Mouse (Mus musculus) neural tube, embryonic 13.5 days (tissue): Measurements from ENCODE around the gene BC029722. TPM values are rescaled to one million over a fixed set of nuclear protein-coding genes. Genes with fewer than 3 reads are reported as not detected.

ENCODE experiments used
- ATAC-seq: fragments of 200-750 bp; cut with Nextera tagmentation; 2 replicates; pipeline ENCODE4 v1.8.0; 2017; ENCODE audit warnings: low read depth, mild to moderate bottlenecking, moderate TSS enrichment, moderate library complexity
- H3K27ac ChIP-seq: fragments of 300-500 bp; sonication (generic); replicated peaks from 2 replicates; pipeline ENCODE4 v1.5.1; 2015; ENCODE audit warnings: moderate library complexity, mild to moderate bottlenecking, inconsistent platforms
- H3K27me3 ChIP-seq: fragments of 300-500 bp; sonication (generic); 2 replicates; pipeline ENCODE4 v1.6.1; 2015; ENCODE audit warnings: mild to moderate bottlenecking, inconsistent platforms
- H3K36me3 ChIP-seq: fragments of 300-500 bp; sonication (generic); 2 replicates; pipeline ENCODE4 v1.6.1; 2015; ENCODE audit warnings: mild to moderate bottlenecking, inconsistent platforms
- H3K4me1 ChIP-seq: fragments of 300-500 bp; sonication (generic); replicated peaks from 2 replicates; pipeline ENCODE4 v1.6.1; 2015; ENCODE audit warnings: inconsistent platforms
- H3K4me2 ChIP-seq: fragments of 300-500 bp; sonication (generic); 2 replicates; pipeline ENCODE4 v1.6.1; 2015; ENCODE audit warnings: inconsistent platforms, mild to moderate bottlenecking, moderate library complexity
- H3K4me3 ChIP-seq: fragments of 300-500 bp; sonication (generic); 2 replicates; pipeline ENCODE4 v1.5.1; 2015; ENCODE audit warnings: mild to moderate bottlenecking, inconsistent platforms
- H3K9ac ChIP-seq: fragments of 300-500 bp; sonication (generic); 2 replicates; pipeline ENCODE4 v1.6.1; 2015; ENCODE audit warnings: moderate library complexity, mild to moderate bottlenecking, inconsistent platforms
- H3K9me3 ChIP-seq: fragments of 300-500 bp; sonication (generic); 2 replicates; pipeline ENCODE4 v1.6.1; 2016; ENCODE audit warnings: inconsistent platforms
- WGBS: fragments of 180-500 bp; shearing (Covaris S2); methylation state at CpG from one replicate; pipeline ENCODE4 v1.1.7; 2015; 5-methylcytosine and 5-hydroxymethylcytosine counted together
- polyA plus RNA-seq: library from polyadenylated mRNA; unstranded; fragments of >200 nt; fragmentation: Nextera tagmentation; extraction: Ambion mirVana; gene quantifications from 2 replicates; pipeline ENCODE4 v1.2.1, GENCODE M21; 2015

Gene BC029722
- 24.1 and 28.7 TPM in 2 replicates for polyA plus RNA-seq

- Histone ChIP-seq H3K4me3 (peak within 1 kb of the TSS; percentile 56), H3K27me3 (no peaks in the 10 kb centered on the region), H3K4me1 (peaks cover 35% of the 10 kb centered on the region), H3K9me3 (no peaks in the 10 kb centered on the region), H3K4me2 (peak within 1 kb of the TSS; percentile 65), H3K36me3 (peaks cover 60% of the 10 kb centered on the region), H3K27ac (peak within 1 kb of the TSS; percentile 87), H3K9ac (peak within 1 kb of the TSS; percentile 77)
- ATAC-seq: no peak
These were observed at the start of gene BC029722 for GRCm38 (mm10) chr2:155819392-155819448. BC029722 (minus strand) TSS chr2:155819426.

- no peaks in the 10 kb centered on the region for H3K9me3 ChIP-seq
- no peak for ATAC-seq
- H3K27me3 ChIP-seq: no peaks in the 10 kb centered on the region
- peaks cover 10% of the 10 kb centered on the region; the same call in 1 of the 2 replicates for H3K36me3 ChIP-seq
- H3K27ac ChIP-seq: no peak overlapping the region
- H3K9ac ChIP-seq: no peak overlapping the region
- 95% methylated on average over 8 of the region's 8 CpGs for WGBS
- no peak overlapping the region for H3K4me3 ChIP-seq
- H3K4me2 ChIP-seq: no peak overlapping the region
- H3K4me1 ChIP-seq: peaks cover 46% of the 10 kb centered on the region
These were observed 49.1 kb upstream of the BC029722 start for GRCm38 (mm10) chr2:155868320-155868719.

DNA sequence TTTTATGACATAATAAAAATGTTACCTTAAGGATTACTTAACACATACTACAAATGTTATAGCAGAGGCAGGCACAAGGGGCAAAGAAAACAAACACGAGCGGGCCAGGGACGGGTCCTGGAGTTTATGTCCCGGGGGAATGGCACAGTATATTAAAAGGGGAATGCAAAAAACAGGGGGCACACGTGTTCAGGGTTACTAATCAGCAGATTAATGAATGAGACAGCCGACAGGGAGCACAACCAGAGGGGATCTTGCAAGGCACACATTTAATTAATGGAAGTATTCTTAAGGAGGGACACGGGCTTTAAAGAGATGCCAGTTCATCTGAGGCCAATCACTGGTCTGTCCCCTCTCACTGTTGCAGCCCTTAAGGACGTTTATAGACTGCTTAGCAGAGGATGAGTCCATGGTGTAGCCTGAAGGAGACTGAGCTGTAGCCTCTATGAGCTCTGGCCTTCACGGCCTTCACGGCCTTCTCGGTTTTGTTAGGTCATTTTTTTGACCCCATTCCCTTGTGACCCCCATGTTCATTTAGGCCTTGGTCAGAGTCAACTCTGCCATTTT, 44.2 kb upstream of the BC029722 start:
- Histone ChIP-seq H3K4me3 (no peak overlapping the region), H3K27ac (peak overlapping the region; percentile 84), H3K27me3 (no peaks in the 10 kb centered on the region), H3K36me3 (peaks cover 2% of the 10 kb centered on the region; the same call in 1 of the 2 replicates), H3K4me1 (peaks cover 29% of the 10 kb centered on the region), H3K9me3 (no peaks in the 10 kb centered on the region), H3K9ac (peak overlapping the region; percentile 34), H3K4me2 (peak overlapping the region; percentile 40)
- peak; percentile 86 for ATAC-seq
- 30% methylated on average over 11 of the region's 11 CpGs for WGBS

GRCm38 (mm10) chr2:155862573-155863300, 43.5 kb upstream of the BC029722 start:
- ATAC-seq: peak; percentile 98
- Histone ChIP-seq H3K9me3 (no peaks in the 10 kb centered on the region), H3K27me3 (no peaks in the 10 kb centered on the region), H3K4me1 (peaks cover 29% of the 10 kb centered on the region), H3K4me3 (no peak overlapping the region), H3K4me2 (peak overlapping the region; percentile 40), H3K9ac (peak overlapping the region; percentile 6; the same call in 1 of the 2 replicates), H3K36me3 (0 out of 2 replicates have a peak, but pooled peaks cover 2% of the 10 kb centered on the region), H3K27ac (peak overlapping the region; percentile 92)
- WGBS: 24% methylated on average over 13 of the region's 13 CpGs

DNA sequence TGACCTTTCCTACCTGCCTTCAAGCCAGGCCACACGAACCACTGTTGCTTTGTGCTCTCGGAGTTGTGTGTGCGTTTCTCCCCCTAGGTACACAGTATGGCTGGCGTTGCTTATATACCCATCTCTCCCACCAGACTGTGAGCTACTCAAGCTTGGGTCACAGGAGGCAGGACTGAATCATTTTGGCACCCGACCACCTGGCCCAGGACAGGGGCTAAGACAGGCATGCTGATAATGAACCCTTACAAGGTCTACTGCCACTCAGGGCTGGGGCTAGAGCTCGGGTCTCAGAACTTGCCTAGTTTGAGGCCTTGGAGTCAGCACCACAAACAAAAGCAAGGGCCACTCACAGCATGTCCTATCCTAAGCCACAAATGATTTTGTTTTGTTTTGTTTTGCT, 42.4 kb upstream of the BC029722 start:
- ATAC-seq: no peak
- no peak overlapping the region for H3K9ac ChIP-seq

GRCm38 (mm10) chr2:155860102-155860501, 40.9 kb upstream of the BC029722 start:
- Histone ChIP-seq H3K4me2 (no peak overlapping the region), H3K9ac (no peak overlapping the region), H3K27me3 (no peaks in the 10 kb centered on the region), H3K4me3 (no peak overlapping the region), H3K36me3 (peaks cover 17% of the 10 kb centered on the region), H3K9me3 (no peaks in the 10 kb centered on the region), H3K4me1 (peaks cover 29% of the 10 kb centered on the region), H3K27ac (no peak overlapping the region)
- WGBS: 71% methylated on average over 7 of the region's 7 CpGs
- ATAC-seq: no peak

More for the DNA sequence above, 42.4 kb upstream of the BC029722 start:
- no peak overlapping the region for H3K4me3 ChIP-seq
- 92% methylated on average over 6 of the region's 6 CpGs for WGBS
- H3K36me3 ChIP-seq: peaks cover 6% of the 10 kb centered on the region; the same call in 1 of the 2 replicates
- H3K27ac ChIP-seq: peak overlapping the region; percentile 92
- H3K27me3 ChIP-seq: no peaks in the 10 kb centered on the region
- H3K9me3 ChIP-seq: no peaks in the 10 kb centered on the region
- peaks cover 29% of the 10 kb centered on the region for H3K4me1 ChIP-seq
- no peak overlapping the region for H3K4me2 ChIP-seq

DNA sequence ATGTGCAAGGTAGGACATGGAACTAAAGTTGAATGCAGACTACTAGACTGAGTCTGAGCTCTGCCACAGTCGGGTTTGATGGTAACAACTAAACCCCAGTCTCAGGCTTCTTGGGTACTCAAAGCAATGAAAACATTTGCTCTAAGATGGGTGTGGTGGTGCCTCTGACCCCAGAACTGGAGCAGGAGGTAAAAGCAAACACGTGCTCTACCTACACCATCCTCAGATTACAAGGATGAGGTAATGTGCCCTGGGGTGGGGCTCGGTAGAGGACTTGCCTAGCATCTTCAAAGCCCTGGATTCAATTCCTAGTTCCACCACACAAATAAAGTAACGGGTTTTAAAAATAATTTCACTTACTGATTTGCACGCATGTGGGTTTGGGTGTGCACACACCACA, 33.3 kb upstream of the BC029722 start:
- H3K9me3 ChIP-seq: no peaks in the 10 kb centered on the region
- H3K27ac ChIP-seq: no peak overlapping the region
- no peak overlapping the region for H3K4me3 ChIP-seq
- ATAC-seq: no peak
- no peaks in the 10 kb centered on the region for H3K4me1 ChIP-seq
- no peak overlapping the region for H3K4me2 ChIP-seq
- 91% methylated on average over 5 of the region's 5 CpGs for WGBS
- peaks cover 45% of the 10 kb centered on the region for H3K36me3 ChIP-seq
- H3K9ac ChIP-seq: no peak overlapping the region
- H3K27me3 ChIP-seq: no peaks in the 10 kb centered on the region

- no peak overlapping the region for H3K9ac ChIP-seq
- H3K9me3 ChIP-seq: no peaks in the 10 kb centered on the region
- no peak overlapping the region for H3K4me3 ChIP-seq
- H3K36me3 ChIP-seq: peaks cover 51% of the 10 kb centered on the region
- no peaks in the 10 kb centered on the region for H3K27me3 ChIP-seq
- no peaks in the 10 kb centered on the region for H3K4me1 ChIP-seq
- ATAC-seq: no peak
- 81% methylated on average over 7 of the region's 7 CpGs for WGBS
- no peak overlapping the region for H3K27ac ChIP-seq
- H3K4me2 ChIP-seq: no peak overlapping the region
These were observed 30.9 kb upstream of the BC029722 start for GRCm38 (mm10) chr2:155850120-155850519.

- Histone ChIP-seq H3K27ac (no peak overlapping the region), H3K4me2 (no peak overlapping the region), H3K4me1 (no peaks in the 10 kb centered on the region), H3K9ac (no peak overlapping the region), H3K36me3 (peaks cover 52% of the 10 kb centered on the region), H3K9me3 (no peaks in the 10 kb centered on the region), H3K27me3 (no peaks in the 10 kb centered on the region), H3K4me3 (no peak overlapping the region)
- no peak for ATAC-seq
- WGBS: 70% methylated on average over 7 of the region's 7 CpGs
These were observed 30.2 kb upstream of the BC029722 start for GRCm38 (mm10) chr2:155849464-155849863.

DNA sequence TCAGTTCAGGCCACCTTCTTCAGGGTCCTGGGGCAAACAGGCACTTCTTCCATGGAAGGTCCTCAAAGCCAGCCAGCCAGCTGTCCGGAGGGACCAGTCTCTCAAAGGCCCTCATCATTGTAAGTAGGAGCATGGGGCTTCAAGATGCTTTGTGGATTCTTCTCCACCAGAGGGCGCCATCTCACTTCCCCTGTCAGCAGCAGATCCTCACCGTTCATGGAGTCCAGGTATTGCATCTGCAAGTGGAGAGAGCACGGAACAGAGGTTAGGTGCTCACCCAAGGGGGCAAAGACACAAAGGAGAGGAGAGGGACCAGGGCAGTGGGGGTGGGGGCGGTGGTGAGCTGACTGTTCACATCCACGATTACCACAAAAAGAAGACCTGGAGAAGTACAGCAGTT, 29.1 kb upstream of the BC029722 start:
- Histone ChIP-seq H3K36me3 (peaks cover 52% of the 10 kb centered on the region), H3K9ac (no peak overlapping the region), H3K4me3 (no peak overlapping the region), H3K9me3 (no peaks in the 10 kb centered on the region), H3K27me3 (no peaks in the 10 kb centered on the region), H3K4me2 (no peak overlapping the region), H3K27ac (no peak overlapping the region), H3K4me1 (no peaks in the 10 kb centered on the region)
- 34% methylated on average over 6 of the region's 6 CpGs for WGBS
- peak; percentile 57; the same call in 1 of the 2 replicates for ATAC-seq

DNA sequence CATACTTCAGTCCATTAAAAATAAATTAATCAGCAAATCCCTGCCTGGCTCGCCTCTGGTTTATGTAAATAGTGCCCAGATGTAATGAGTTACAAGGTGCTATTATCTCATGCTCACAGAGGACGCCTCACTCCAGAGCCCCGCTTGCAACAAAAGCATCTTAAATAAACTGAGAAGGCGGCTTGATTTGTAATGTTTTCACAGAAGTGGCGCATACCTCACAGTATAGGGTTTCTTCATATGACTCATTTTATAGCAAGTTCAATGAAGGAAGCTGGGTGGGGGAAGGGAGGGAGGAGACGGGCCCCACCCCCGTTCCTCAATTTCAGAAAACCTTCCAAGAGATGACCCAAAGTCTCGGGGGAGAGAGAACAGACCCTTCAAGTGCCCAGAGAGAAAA, 27.7 kb upstream of the BC029722 start:
- H3K27me3 ChIP-seq: no peaks in the 10 kb centered on the region
- H3K9me3 ChIP-seq: no peaks in the 10 kb centered on the region
- H3K4me1 ChIP-seq: no peaks in the 10 kb centered on the region
- H3K27ac ChIP-seq: no peak overlapping the region
- H3K9ac ChIP-seq: no peak overlapping the region
- peaks cover 52% of the 10 kb centered on the region for H3K36me3 ChIP-seq
- 78% methylated on average over 8 of the region's 8 CpGs for WGBS
- no peak overlapping the region for H3K4me3 ChIP-seq
- H3K4me2 ChIP-seq: no peak overlapping the region
- ATAC-seq: no peak

DNA sequence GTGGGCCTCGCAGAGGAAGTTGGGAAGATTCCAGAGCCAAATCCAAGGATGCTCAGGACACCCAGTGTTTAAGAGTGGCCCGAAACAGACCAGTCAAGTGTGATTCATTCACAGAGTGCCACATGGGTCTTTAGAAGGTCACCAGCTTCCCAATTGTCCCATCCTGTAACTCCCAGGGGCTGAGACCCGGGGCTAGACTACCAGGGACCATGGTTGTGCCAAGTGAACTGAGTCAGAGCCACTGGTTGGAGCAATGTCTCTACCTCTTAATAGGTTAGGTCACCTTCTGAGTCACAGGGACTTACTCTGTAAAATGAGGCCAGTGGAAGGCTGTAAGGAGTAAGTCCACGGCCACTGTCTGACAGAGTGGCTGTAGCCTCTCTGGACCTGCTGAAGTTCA, 19.7 kb upstream of the BC029722 start:
- Histone ChIP-seq H3K9me3 (no peaks in the 10 kb centered on the region), H3K36me3 (no peaks in the 10 kb centered on the region), H3K27me3 (no peaks in the 10 kb centered on the region; the same call in 1 of the 2 replicates), H3K4me2 (no peak overlapping the region), H3K27ac (no peak overlapping the region), H3K4me3 (no peak overlapping the region), H3K9ac (no peak overlapping the region), H3K4me1 (no peaks in the 10 kb centered on the region)
- no peak for ATAC-seq
- WGBS: 83% methylated on average over 4 of the region's 4 CpGs

DNA sequence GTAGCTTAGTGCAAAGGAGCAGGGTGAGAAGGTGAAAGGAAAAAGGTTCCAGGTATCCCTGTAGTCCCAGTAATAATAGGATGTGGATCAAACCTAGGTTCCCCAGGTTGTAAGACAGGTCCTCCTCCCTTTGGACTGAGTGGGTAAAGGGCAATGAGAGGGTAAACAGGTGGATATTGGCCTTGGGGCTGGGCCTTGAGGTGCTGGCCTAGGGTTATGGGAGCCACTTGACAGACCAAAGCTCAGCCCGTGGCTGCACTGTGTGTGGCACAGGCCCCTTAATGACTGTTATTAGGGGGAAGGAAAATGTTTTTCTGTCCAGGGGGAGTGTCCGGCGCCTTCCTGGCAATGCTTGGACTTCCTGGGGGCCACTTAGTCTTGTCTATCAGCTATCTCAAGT, 18.7 kb upstream of the BC029722 start:
- WGBS: 66% methylated on average over 3 of the region's 3 CpGs
- no peak overlapping the region for H3K9ac ChIP-seq
- H3K4me3 ChIP-seq: no peak overlapping the region
- no peak overlapping the region for H3K4me2 ChIP-seq
- no peak for ATAC-seq
- H3K27ac ChIP-seq: no peak overlapping the region
- no peaks in the 10 kb centered on the region for H3K36me3 ChIP-seq
- H3K9me3 ChIP-seq: no peaks in the 10 kb centered on the region
- H3K4me1 ChIP-seq: no peaks in the 10 kb centered on the region
- H3K27me3 ChIP-seq: no peaks in the 10 kb centered on the region; the same call in 1 of the 2 replicates
